Mouse (Mus musculus) ES-E14 (cell line): ENCODE measurements around the gene Rel. TPM values are rescaled to one million over a fixed set of nuclear protein-coding genes. Genes with fewer than 3 reads are reported as not detected.
A peak's percentile ranks its signal among the peaks of the same experiment; 100 is the strongest.
"Not testable (repeated sequence)": the region's sequence is repeated elsewhere in the genome, so short reads cannot be mapped to it uniquely, and the experiment has no call there.

Experiments used
- DNase-seq: peaks from one replicate; pipeline ENCODE4 v3.0.0-alpha.2; 2013; ENCODE audit warnings: low read depth, low spot score
- H3K27ac ChIP-seq: 2 replicates; pipeline ENCODE4 v1.5.1; 2012; ENCODE audit warnings: low read depth, mild to moderate bottlenecking, low read length, moderate library complexity, mixed read lengths; ENCODE audit not compliant: poor library complexity, insufficient read depth, severe bottlenecking
- H3K36me3 ChIP-seq: 2 replicates; pipeline ENCODE4 v1.6.1; 2012; ENCODE audit warnings: mild to moderate bottlenecking, low read length, moderate library complexity, mixed read lengths; ENCODE audit not compliant: control insufficient read depth, poor library complexity, insufficient read depth, severe bottlenecking
- H3K4me1 ChIP-seq, 2 experiments: fragments of 150-350 bp in 1 of 2; sonication (generic) in 1 of 2; 2 replicates each; pipeline ENCODE4 v1.6.1; 2012; ENCODE audit warnings: low read length in 2 of 2, mild to moderate bottlenecking in 1 of 2, mixed read lengths in 1 of 2; ENCODE audit not compliant: control insufficient read depth in 2 of 2, insufficient read depth in 2 of 2, poor library complexity in 1 of 2
- H3K4me3 ChIP-seq, 2 experiments: fragments of 150-350 bp in 1 of 2; sonication (generic) in 1 of 2; 2 replicates each; pipeline ENCODE4 v1.5.1; 2012; ENCODE audit warnings: low read length in 2 of 2, low read depth in 1 of 2, mild to moderate bottlenecking in 1 of 2, mixed read lengths in 1 of 2; ENCODE audit not compliant: insufficient read depth in 1 of 2, poor library complexity in 1 of 2, severe bottlenecking in 1 of 2
- H3K9ac ChIP-seq: 2 replicates; pipeline ENCODE4 v1.6.1; 2012; ENCODE audit warnings: low read depth, mild to moderate bottlenecking, low read length, mixed read lengths; ENCODE audit not compliant: poor library complexity, insufficient read depth, severe bottlenecking
- H3K9me3 ChIP-seq: fragments of 150-350 bp; sonication (generic); 2 replicates; pipeline ENCODE4 v1.6.1; 2012; ENCODE audit warnings: low read depth, mild to moderate bottlenecking, low read length; ENCODE audit not compliant: control insufficient read depth, insufficient read depth
- CHD2 ChIP-seq: IDR thresholded peaks from 2 replicates; pipeline ENCODE4 v1.6.1; 2014; ENCODE audit warnings: mild to moderate bottlenecking, low read depth, low read length, inconsistent platforms
- HCFC1 ChIP-seq: IDR thresholded peaks from 2 replicates; pipeline ENCODE4 v1.6.1; 2012; ENCODE audit warnings: low read length, inconsistent platforms, borderline replicate concordance; ENCODE audit not compliant: insufficient read depth
- MAFK ChIP-seq: IDR thresholded peaks from 2 replicates; pipeline ENCODE4 v1.6.1; 2014; ENCODE audit warnings: mild to moderate bottlenecking, low read depth, low read length, inconsistent platforms; ENCODE audit not compliant: insufficient read depth
- ZC3H11A ChIP-seq: IDR thresholded peaks from 2 replicates; pipeline ENCODE4 v1.6.1; 2012; ENCODE audit warnings: low read depth, mild to moderate bottlenecking, inconsistent platforms, low read length, borderline replicate concordance
- ZNF384 ChIP-seq: IDR thresholded peaks from 2 replicates; pipeline ENCODE4 v1.6.1; 2012; ENCODE audit warnings: low read depth, low read length, inconsistent platforms
- in situ Hi-C, 2 experiments: fragments of 600-800 bp; cut with MboI; formaldehyde crosslinking; loops; one replicate each; pipeline ENCODE4 v1.15.1; 2025; ENCODE audit warnings: low sequenced_read_pairs in 2 of 2, inconsistent platforms in 1 of 2; ENCODE audit not compliant: unreplicated experiment in 2 of 2
- total RNA-seq: library from RNA; depleted of rRNA; stranded (reverse); fragments of 300-350 nt; gene quantifications from 2 replicates; pipeline ENCODE4 v1.2.3, GENCODE M21; 2012

The Rel gene
- total RNA-seq, 1 experiment = 0.71 TPM

DNA sequence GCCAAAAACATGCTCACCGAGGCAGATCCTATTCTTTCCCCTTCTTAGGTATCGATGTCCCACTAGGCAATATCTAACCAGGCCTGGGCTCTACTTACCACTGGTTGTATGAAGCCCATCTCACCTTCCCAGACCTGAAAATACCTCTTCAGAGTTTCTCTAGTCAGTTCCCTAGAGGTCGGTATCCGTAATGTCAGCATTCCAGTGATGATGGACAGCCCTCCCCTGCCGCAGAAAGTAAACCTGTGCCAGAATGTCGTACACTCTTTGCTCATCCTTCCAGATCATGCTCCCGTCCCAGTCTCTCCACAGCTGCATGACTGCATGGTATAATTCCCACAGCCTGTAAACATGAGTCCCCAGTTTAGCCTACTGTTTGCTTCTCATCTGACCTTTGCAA is 32.4 kb upstream of the Rel start:
- no peak overlapping the region for H3K4me3 ChIP-seq
- H3K36me3 ChIP-seq = no peaks in the 10 kb centered on the region
- no peaks in the 10 kb centered on the region for H3K9me3 ChIP-seq
- DNase-seq = no peak
- H3K27ac ChIP-seq = no peak overlapping the region; the same call in 1 of the 2 replicates
- peaks cover 8 to 12% of the 10 kb centered on the region in 2 experiments; a peak in 2 of 4 replicates for H3K4me1 ChIP-seq
- TF ChIP-seq HCFC1 (no peak), ZNF384 (no peak), MAFK (no peak), CHD2 (no peak), ZC3H11A (no peak)
- no peak overlapping the region for H3K9ac ChIP-seq
- in situ Hi-C loops = no loop called here

DNA sequence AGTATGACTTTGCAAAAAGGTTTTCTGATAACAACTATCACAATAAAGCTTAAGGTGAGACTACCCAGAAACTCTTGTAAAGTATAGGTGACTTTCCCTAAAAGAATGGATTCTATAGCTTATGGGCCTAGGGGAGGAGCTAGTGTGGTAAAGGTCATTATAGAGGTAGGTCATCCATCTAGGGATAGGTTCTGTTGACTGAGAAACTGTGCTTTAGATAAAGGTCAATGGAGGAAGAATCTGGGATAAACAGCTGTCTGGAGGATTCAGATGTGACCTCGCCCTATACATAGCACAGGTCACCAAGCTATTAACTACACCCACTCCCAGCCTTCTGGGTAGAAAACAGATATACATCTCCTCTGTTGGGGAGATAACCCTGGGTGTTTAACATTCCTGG is 31.5 kb upstream of the Rel start:
- H3K9me3 ChIP-seq = no peaks in the 10 kb centered on the region
- H3K4me3 ChIP-seq = no peak overlapping the region
- in situ Hi-C loops = no loop called here
- TF ChIP-seq HCFC1 (no peak), MAFK (no peak), CHD2 (no peak), ZNF384 (no peak), ZC3H11A (no peak)
- DNase-seq = peak; percentile 51
- no peak overlapping the region for H3K9ac ChIP-seq
- peak overlapping the region; percentile 13; the same call in 1 of the 2 replicates for H3K27ac ChIP-seq
- H3K4me1 ChIP-seq = peaks cover 8 to 12% of the 10 kb centered on the region in 2 experiments; a peak in 2 of 4 replicates
- no peaks in the 10 kb centered on the region for H3K36me3 ChIP-seq

DNA sequence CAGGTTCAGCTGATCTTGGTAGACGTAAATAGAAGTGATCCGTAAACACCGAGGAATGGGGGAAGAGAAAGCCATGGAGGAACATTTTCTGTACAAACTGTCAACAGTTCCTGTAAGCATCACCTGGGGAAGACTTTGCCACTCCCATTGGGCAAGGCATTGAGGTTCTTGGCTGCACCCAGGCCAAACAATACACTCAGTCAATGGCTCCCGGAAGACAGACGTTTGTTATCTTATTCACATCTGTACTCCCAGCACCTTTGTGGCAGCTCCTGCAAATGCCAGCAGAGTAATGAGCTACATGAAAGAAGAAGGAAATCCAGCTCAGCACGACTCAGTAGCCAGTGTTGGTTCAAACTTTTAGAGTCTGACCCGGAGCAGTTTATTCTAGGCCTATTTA is 31.1 kb upstream of the Rel start:
- peak overlapping the region; percentile 13; the same call in 1 of the 2 replicates for H3K27ac ChIP-seq
- H3K36me3 ChIP-seq = no peaks in the 10 kb centered on the region
- no peak for TF ChIP-seq ZNF384
- 0 out of 2 replicates have a peak, but pooled peaks have one; percentile 35 for TF ChIP-seq CHD2
- no peak overlapping the region for H3K9ac ChIP-seq
- peak; percentile 60 for DNase-seq
- no peaks in the 10 kb centered on the region for H3K9me3 ChIP-seq
- H3K4me3 ChIP-seq = no peak overlapping the region
- H3K4me1 ChIP-seq = peaks cover 8 to 12% of the 10 kb centered on the region in 2 experiments; a peak in 2 of 4 replicates
- in situ Hi-C loops = no loop called here

DNA sequence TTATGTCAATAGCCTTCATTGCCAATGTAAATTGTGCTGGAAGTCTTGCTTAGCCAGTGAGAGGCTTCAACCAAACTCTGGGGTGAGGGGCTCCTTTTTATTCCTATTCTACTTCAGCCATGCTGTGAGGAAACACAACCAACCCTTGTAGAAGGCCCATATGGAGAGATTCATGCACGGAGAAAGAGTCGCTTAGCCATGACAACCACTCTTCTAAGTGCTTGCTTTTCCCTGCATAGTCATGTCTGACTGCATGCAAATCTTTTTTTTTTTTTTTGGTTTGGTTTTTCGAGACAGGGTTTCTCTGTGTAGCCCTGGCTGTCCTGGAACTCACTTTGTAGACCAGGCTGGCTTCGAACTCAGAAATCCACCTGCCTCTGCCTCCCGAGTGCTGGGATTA is 12.9 kb upstream of the Rel start:
- H3K9me3 ChIP-seq, in situ Hi-C loops, H3K9ac ChIP-seq, H3K27ac ChIP-seq, DNase-seq, H3K36me3 ChIP-seq, H3K4me3 ChIP-seq, H3K4me1 ChIP-seq: not testable (repeated sequence)

DNA sequence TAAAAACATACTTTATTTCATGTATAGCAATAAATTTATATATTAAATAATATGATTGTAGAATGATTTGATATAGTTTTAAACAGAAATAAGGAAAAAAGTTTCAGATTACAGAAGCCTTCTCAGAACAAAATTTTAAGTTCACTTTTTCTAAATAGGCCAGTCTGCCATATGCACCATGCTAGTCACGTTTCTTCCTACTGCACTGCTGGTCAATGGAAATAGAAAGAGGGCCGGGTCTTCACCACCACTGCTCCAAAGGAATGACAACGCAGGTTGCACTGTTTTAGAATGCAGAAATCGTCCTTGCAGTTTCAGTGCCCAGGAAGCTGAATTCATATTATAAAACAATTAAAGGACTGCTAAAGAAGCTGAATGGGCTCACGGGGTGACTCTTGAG is 12.3 kb upstream of the Rel start:
- no peak for DNase-seq
- in situ Hi-C loops = no loop called here
- H3K9me3 ChIP-seq = no peaks in the 10 kb centered on the region
- no peak overlapping the region for H3K27ac ChIP-seq
- no peaks in the 10 kb centered on the region for H3K4me1 ChIP-seq
- TF ChIP-seq MAFK = no peak
- TF ChIP-seq ZC3H11A = no peak
- TF ChIP-seq ZNF384 = no peak
- TF ChIP-seq HCFC1 = no peak
- no peak for TF ChIP-seq CHD2
- no peaks in the 10 kb centered on the region for H3K36me3 ChIP-seq
- H3K4me3 ChIP-seq = no peak overlapping the region
- no peak overlapping the region for H3K9ac ChIP-seq
